Comparison of ENCODE assay signal across 8 mouse cellular contexts in the genomic region with DNA sequence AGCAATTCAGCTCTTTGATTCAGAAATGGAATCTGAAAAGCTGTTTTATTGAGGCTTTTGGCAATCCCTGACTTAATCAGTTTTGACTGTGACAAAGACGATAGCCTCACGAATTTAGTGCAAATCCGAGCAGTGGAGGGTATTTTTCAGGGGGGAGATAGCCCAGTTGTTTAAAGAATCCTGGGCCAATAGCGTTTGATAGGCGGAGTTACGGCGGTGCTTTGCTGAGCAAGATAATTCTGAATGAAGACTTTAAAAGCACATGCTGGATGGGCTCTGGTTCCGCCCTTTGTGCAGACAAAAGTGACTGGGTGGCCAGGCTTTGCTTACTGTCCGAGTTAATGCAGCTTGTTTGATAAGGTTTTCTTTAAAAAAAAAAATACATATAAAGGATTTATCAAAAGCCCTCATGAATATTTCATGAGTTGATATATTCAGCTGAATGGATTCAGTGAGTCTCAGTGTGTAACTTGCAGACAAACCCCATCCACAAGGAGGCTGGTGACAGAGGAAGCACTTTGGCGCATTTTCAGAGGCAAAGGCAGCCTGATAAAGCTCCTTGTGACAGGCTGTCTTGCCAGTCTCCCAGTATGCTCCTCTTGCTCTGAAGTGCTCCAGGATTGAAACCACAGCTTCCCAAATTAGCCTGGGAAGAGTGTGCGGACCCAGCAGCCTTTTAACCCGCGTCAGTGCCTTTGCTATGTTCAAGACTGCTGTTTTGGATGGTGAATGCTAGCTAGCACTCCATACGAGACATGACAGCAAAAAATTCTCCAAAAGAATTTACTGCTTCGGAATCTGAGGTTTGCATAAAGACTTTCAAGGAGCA.
DNase-seq lines count a peak whose midpoint lies in the region; ATAC-seq lines count a peak whose summit lies in the region.

No protein-coding gene starts in this region.

- peak overlapping the region; percentile 38 for H3K4me3 ChIP-seq in embryonic facial prominence, embryonic 13.5 days
- H3K4me3 ChIP-seq in heart, embryonic 15.5 days: peak overlapping the region; percentile 51

- no peak for ATAC-seq in embryonic facial prominence, embryonic 13.5 days (ENCODE audit: insufficient number of reproducible peaks, insufficient read depth, low FRiP score, low TSS enrichment, low read depth)
- ATAC-seq in heart, embryonic 15.5 days (replicated peaks; ENCODE audit: insufficient number of reproducible peaks, insufficient read depth, low FRiP score, low read depth): peak; percentile 76; the same call in 1 of the 2 replicates

- H3K36me3 ChIP-seq in embryonic facial prominence, embryonic 13.5 days: no peaks in the 10 kb centered on the region
- H3K36me3 ChIP-seq in heart, embryonic 15.5 days: no peaks in the 10 kb centered on the region

- 3% methylated on average over 15 of the region's 15 CpGs for WGBS in embryonic facial prominence, embryonic 13.5 days
- WGBS in heart, embryonic 15.5 days: 3% methylated on average over 15 of the region's 15 CpGs

- no peaks in the 10 kb centered on the region for H3K27me3 ChIP-seq in embryonic facial prominence, embryonic 13.5 days
- no peaks in the 10 kb centered on the region for H3K27me3 ChIP-seq in heart, embryonic 15.5 days

- H3K9ac ChIP-seq in embryonic facial prominence, embryonic 13.5 days: peak overlapping the region; percentile 64
- H3K9ac ChIP-seq in heart, embryonic 15.5 days: peak overlapping the region; percentile 50

- peaks cover 15% of the 10 kb centered on the region for H3K4me1 ChIP-seq in embryonic facial prominence, embryonic 13.5 days
- H3K4me1 ChIP-seq in heart, embryonic 15.5 days (replicated peaks): peaks cover 6% of the 10 kb centered on the region; the same call in 1 of the 2 replicates

- H3K4me2 ChIP-seq in embryonic facial prominence, embryonic 13.5 days: peak overlapping the region; percentile 72
- peak overlapping the region; percentile 63 for H3K4me2 ChIP-seq in heart, embryonic 15.5 days

- H3K27ac ChIP-seq in embryonic facial prominence, embryonic 13.5 days: peak overlapping the region; percentile 81
- peak overlapping the region; percentile 87 for H3K27ac ChIP-seq in heart, embryonic 15.5 days

- DNase-seq in cerebellum, adult 8-10 months: peak; percentile 39
- peak; percentile 30 for DNase-seq in layer of hippocampus, adult 9-10 months (ENCODE audit: low spot score)
- peak; percentile 36 for DNase-seq in lung, postnatal 10 days
- peak; percentile 29 to 37 for DNase-seq in right cerebral cortex, postnatal 36 days (ENCODE audit: low spot score in 2 of 2)
- no peak for DNase-seq in spleen, adult 12 weeks (ENCODE audit: low spot score)
- DNase-seq in ovary, postnatal 10 days (ENCODE audit: low spot score): no peak

- H3K9me3 ChIP-seq in embryonic facial prominence, embryonic 13.5 days: no peaks in the 10 kb centered on the region
- H3K9me3 ChIP-seq in heart, embryonic 15.5 days (replicated peaks): no peaks in the 10 kb centered on the region

Comparison
In these comparisons a context has a peak if more than half of its experiments do, and no peak if none do; other contexts are left out.
1. DNase-seq: peak in cerebellum, adult 8-10 months (single experiment), layer of hippocampus, adult 9-10 months (single experiment), lung, postnatal 10 days (single experiment) and right cerebral cortex, postnatal 36 days (2 of 2); none in spleen, adult 12 weeks (single experiment) and ovary, postnatal 10 days (single experiment).